Mouse (Mus musculus): Measurements from ENCODE around the gene Zfp629.
"Not testable (repeated sequence)": the region's sequence is repeated elsewhere in the genome, so short reads cannot be mapped to it uniquely, and the experiment has no call there.

The Zfp629 gene

DNA sequence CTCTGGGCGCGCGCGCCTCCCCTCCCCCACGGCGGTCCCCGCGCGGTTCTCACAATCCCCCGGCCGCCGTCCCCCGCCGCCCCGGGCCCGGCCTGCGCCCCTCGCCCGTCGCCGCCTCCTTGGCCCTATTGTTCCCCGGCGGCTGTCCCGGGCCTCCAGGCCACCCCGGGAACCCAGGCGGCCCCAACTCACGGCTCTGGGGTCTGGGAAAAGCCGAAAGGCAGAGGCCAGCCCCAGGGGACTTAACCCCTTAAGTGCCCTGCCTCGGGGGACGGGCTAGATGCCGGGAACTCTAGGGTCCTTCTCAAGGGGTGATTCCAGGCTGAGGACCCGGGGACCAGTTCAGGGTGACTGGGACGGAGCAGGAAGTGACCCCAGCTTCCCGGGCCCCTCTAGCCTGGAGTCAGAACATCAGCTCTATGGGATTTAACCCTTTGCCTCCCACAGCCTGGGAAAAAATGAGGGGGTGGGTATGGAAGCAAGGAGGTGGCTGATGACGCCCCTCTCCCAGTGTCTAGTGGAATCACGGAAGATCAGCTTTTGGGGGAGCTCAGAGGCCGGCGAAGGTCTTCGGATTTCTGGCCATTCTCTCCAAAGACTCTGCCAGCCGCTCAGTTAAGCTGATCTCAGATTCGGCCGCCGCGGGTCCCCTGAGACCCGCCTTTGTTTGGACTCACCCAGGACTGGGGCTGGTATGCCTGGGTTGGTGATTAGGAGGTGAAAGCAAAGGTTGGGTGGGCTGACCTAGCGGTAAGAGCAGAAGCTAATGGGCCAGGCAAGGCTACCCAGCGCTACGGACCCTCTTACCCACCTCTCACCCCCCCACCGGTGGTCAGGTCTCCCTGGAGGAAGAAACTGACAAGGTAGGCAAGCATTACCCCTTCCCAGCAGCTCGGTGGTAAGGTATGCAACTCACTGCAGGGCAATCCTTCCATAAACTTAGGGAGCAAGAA lies at the start of gene Zfp629:
TSS of gene Zfp629 (minus strand) at position 907 of the 953 bp plus-strand sequence.
- DNase-seq = peak; percentile 89 to 90

DNA sequence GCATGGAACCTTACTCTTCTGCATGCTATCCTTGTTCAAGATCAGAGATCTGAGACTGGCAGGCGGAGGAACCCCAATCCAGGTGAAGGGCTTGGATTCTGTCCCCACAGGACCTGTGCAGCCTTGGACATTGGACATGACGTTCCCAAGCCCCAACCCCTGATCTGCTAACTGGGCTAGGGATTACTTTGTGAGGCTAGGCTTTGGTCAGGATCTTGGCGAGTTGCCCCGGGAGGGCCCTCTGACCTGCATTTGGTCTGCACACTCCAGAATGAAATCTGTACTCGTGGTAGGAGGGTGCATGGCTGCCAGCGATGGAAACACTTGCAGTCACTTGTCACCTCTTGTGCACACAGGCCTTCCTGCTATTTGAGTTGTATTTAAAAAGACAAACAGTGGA lies 47.3 kb upstream of the Zfp629 start:
- no peak for DNase-seq

DNA sequence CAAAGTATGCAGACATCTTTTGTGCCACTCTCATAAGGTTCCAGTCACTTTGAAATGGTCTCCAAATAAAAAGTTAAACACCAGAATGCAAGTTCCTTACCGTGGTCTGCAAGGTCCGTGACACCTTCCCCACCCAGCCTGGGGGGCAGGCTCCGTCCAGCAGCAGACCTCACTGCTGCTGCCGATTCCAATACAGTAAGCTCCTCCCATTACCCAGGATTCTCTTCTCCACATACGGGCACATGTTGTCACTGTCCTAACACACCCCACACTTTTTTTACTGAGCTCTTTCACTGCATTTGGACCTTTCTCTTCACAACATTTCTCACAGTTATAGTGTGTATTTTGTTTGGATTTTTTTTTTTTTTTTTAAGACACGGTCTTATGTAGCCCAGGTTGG lies 46.2 kb upstream of the Zfp629 start:
- DNase-seq = no peak

DNA sequence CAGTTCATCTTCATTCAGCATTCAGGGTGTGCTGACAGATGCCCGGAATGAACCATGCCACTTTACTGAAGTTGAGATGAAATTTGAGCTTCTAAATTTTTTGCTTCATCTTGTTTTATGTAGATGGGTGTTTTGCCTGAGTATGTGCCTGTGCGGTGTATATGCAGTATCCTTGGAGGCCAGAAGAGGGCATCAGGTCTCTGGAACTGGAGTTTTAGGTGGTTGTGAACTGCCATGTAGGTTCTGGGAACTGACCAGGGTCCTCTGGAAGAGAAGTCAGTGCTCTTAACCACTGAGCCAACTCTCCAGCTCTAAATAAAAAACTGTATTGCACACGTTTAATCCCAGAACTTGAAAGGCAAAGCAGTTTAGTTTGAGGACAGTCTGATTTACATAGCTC lies 45.3 kb upstream of the Zfp629 start:
- DNase-seq = no peak

DNA sequence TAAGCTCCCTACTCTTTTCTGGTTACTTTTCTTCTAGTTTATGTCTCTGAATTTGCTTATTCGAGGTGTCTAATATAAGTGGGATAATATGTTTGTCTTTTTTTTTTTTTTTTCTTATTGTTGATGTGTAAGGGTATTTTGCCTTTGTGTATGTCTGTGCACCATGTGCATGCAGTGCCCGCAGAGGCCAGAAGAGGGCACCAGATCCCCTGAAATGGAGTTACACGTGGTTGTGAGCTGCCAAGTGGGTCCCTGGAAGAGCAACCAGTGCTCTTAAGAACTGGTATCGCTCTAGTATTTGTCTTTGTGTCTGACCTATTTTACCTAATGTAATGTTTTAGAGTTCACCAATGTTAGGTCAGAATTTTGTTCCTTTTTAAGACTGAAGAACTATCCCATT lies 41.3 kb upstream of the Zfp629 start:
- peak; percentile 77 to 89 for DNase-seq

DNA sequence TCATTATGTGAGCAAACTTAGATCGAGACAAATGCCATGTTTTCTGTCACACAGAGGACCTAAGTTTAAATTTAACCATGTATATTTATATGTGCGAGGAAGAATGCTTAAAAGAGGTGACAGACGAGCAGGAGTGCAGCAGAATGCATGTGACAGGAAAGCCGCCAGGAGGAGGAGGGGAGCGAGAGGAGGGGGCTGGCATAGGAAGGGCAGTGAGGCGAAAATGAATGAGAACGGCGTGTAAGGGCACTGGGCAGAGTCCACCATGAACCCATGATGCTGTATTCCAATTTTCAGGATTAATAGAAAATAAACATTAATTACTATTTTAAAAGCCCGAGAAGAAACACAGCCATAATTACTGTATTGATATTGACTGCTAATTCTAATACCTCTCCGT lies 38.7 kb upstream of the Zfp629 start:
- DNase-seq = no peak

DNA sequence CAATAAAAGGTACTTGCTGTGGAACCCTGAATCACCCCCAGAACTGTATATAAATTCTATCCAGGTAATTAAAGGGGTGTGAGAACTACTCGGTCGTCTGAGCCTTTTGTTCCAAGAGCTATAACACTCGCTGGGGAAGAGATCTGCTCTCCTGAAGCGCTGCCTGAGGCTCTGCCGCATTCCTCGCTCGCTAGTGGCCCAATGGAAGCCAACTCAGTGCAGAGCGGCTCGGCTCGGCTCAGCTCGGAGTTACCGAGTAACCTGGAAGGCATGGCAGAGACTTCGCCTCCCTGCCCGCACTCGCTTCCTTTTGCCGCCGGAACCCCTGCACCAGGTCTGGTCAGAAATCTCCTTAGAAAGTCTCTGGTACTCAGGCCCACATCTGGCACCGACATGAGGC lies 36.5 kb upstream of the Zfp629 start:
- DNase-seq = no peak

DNA sequence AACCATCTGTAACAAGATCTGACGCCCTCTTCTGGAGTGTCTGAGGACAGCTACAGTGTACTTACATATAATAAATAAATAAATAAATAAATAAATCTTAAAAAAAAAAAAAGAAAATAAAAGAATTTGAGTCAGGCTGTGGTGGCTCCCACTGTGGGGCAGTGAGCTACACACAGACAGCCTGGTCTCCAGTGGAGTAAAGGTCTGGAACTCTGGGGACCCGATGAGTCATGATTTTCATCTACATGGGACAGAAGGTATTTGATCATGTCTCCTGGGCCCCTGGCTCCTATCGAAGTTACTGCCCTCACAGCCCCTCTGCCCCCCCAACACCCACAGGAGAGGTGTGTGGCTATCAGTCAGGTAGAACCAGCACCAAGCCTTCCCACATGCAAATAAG lies 36.0 kb upstream of the Zfp629 start:
- DNase-seq = no peak

DNA sequence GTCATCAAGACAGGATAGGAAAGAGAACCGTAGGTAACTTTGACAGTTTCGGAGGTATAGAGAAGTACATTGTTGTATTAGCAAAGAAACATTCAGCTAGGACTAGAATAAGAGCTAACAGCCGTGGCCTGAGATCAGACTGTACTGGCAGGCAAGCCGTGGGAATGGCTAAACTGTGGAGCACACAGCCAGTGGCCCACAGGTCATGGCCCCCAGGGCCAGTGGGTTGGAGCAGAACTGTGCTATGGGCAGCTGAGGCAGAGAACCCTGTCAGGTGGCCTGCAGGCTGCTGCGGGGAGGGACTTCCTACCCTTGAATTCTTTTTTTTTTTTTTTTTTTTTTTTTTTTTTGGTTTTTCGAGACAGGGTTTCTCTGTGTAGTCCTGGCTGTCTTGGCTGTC lies 33.6 kb upstream of the Zfp629 start:
- DNase-seq = no peak

DNA sequence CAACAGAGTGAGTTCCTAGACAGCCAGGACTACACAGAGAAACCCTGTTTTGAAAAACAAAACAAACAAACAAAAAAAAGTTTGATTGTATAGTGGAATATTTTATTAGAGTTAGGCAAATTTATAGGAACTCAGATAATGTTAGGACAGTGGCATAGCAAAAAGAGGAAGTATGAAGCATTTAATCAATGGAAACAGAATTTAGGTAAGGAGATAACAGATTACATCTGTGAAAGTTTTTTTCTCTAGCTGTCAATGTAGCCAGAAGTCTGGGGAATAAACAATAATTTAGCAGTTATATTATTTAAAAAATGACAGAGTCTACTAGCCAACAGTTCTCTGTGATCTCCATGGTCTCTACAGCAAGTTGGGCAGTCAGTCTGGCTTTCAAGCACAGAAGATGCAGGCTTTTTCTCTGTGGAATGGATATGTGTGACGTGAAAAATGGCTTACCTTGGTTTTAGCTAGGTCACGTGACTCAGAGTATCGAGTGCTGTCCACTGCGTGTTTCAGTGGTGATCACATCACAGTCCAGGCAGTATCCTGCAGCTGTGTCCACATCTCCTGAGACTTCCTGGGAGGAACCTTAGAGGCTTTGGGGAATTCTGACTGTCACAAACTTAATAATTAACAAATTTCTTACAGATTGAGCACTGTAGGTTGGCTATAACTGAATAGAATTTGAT lies 33.1 kb upstream of the Zfp629 start:
- DNase-seq = no peak

DNA sequence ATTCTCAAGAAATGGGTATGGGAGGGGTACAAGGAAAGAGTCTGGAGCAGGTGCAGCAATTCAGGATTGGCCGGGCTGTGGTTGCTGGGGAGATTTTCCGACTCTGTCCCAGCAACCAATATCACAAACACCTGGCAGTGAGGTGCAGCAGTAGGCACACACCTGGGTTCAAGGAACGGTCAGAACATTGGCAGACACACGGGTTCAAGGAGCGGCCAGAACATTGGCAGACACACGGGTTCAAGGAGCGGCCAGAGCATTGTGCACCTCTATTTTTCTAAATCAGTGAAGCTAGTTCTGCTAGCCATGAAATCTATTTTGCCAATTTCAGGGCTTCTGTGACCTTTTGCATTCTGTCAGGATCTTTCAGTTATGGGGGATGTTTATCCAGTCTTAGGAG lies 32.0 kb upstream of the Zfp629 start:
- DNase-seq = not testable (repeated sequence)

DNA sequence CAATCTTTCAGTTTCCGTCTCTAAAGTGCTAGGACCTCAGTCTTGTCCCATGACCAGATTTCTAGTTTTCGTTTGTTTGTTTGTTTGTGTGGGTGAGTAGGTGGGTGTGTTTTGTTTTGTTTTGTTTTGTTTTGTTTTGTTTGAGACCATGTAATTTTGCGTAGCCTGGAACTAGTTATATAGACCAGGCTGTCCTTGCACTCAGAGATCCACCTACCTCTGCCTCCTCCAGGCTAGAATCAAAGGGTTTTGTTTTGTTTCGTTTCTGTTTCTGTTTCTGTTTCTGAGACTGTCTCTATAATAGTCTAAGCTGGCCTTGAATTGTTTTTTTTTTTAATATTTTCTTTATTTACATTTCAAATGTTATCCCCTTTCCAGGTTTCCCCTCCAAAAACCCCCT lies 30.8 kb upstream of the Zfp629 start:
- no peak for DNase-seq

DNA sequence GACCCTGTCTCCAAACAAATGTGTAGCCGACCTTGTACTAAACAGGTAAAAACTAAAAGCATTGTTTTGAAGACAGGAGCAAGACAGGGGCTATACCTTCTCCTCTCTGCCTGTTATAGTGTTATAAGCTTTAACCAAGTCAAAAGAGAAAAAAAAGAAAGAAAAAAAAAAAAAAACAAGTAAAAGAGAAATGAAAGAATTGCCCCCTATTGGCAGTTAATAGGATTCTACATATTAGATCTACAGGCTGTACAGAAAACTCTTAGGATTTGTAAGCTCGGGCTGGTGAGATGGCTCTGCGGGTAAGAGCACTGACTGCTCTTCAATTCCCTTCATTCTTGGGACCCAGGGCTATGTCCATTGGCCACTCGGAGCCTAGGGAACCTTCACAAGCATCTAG lies 26.7 kb upstream of the Zfp629 start:
- DNase-seq = no peak

DNA sequence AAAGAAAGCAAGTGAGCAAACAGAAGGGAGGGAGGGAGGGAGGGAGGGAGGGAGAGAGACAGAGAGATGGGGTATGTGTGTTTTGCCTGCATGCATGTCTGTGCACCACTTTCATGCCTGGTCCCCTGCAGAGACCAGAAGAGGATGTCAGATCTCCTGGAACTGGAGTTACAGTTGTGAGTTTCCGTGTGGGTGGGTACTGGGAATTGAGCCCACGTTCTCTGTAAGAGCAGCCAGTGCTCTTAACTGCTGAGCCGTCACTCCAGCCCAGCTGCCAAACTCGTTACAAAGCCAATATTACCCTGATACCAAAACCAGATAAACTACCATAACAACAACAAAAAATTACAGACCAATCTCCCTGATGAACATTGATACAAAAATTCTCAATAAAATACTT lies 25.7 kb upstream of the Zfp629 start:
- DNase-seq = no peak

DNA sequence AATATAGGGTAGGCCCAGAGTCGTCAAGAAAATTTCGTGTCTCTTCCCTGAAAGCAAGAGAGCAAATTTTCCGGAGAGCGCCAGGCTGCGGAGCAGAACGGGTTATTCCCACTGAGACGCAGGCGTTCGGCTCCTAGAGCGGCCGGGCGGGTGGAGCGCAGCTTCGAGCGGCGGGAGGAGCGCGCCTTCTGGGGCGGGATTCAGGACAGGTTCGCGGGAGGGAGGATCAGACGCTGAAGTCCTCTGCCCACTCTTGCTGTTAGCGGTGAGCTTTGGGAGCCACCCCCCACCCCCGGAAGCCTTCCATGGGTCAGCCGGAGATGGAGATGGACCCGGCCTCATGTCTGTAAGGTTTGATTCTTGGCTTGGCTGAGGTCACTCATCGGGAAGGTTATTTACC lies 21.4 kb upstream of the Zfp629 start:
- peak; percentile 87 to 89 for DNase-seq

DNA sequence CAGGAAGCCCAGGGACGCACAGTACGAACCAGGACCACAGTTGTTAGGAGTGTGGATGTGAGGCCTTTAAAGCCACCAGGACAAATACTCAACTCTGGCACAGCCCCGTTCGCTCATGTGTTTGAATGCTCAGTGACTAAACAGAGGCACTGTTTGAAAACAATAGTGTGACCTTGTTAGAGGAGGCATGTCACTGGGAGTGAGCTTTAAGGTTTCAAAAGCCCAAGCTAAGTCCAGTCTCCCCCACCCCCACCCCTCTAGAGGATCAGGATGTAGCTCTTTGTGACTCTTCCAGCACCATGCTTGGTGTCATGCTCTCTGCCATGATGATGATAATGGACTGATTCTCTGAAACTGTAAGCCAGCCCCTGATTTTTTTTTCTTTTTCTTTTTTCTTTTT lies 15.8 kb upstream of the Zfp629 start:
- DNase-seq = no peak

DNA sequence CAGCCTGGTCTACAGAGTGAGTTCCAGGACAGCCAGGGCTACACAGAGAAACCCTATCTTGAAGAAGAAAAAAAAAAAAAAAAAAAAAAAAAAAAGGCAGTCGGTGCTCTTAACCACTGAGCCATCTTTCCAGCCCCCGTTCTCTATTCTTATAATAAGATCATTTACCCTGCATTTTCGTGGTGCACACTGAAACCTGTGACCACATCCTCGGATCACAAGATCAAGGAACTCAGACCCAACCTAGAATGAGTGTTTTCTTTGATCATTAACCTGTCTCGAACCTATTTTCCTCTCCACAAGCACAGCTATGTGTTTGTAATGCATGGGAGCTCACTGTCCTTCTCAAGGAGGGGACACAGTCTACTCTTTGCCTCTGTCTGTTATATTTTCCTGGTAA lies 13.0 kb upstream of the Zfp629 start:
- no peak for DNase-seq

DNA sequence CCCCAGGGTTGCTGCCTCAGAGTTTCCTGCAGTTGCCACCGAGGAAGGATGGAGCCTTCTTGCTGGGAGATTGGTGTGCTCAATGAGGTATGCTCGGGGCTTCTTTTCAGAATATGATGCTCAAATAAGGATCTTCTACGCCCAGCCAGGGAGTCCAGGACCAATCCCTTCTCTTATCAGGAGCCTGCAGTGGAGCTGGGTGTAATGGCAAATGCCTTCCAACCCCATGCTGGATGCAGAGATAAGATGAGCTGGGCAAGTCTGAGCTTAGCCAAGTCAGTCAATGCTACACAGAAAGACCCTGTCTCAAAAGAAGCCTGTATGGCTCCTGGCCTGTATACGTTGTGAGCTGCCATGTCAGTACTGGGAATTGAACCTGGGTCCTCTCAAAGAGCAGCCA lies 10.9 kb upstream of the Zfp629 start:
- no peak for DNase-seq

DNA sequence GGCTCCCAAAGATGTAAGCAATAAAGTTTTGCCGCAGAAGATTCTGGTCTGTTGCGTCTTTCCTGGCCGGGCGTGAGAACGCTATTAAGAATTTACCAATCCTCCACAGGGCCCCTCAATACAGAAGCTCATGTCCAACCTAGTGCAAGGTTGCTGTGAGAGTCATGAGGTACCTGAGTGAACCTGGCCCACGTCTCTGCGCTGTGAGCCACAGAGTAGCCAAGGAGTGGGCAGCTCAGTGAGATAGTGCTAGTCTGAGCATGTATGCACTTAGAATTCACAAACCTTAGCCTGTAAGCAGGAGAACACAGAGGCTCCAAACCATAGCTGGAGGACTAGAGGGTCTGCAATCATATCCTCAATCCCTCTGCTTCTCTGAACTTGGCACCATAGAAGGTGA lies 10.4 kb upstream of the Zfp629 start:
- DNase-seq = no peak

DNA sequence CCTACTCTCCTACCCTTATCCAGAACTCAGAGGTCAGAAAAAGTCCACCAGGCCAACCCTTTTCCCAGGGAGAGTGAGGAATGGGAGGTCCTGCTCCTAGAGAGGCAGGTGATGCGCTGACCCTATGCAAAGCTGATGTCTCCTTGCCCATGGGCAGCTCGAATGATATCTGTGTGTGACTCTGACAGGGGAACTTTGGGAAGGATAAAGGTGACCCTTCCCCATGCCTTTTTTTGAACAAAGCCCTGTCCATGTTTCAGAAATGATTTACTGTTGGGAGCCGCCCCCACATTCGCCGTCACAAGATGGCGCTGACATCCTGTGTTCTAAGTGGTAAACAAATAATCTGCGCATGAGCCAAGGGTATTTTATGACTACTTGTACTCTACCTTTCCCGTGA lies 2.8 kb upstream of the Zfp629 start:
- not testable (repeated sequence) for DNase-seq

DNA sequence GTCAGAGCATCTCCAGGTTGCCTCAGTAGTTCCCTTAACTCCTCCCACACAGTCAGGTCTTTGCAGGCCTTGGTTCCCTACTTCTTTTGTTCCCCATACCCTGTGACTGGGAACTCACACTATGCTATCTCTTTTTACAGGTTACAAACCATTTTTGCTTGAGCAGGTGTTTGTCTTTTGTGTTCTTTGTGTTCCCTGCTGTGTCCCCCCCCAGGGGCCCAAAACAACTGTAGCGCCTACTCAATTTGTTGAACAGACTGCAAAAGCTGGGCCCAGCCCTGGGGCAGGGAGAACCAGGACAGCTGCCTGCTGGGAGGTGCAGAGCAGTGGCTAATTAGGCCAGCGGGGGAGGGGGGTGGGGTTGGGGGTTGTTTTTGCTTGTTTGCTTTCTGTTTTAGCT lies 2.4 kb upstream of the Zfp629 start:
- no peak for DNase-seq

DNA sequence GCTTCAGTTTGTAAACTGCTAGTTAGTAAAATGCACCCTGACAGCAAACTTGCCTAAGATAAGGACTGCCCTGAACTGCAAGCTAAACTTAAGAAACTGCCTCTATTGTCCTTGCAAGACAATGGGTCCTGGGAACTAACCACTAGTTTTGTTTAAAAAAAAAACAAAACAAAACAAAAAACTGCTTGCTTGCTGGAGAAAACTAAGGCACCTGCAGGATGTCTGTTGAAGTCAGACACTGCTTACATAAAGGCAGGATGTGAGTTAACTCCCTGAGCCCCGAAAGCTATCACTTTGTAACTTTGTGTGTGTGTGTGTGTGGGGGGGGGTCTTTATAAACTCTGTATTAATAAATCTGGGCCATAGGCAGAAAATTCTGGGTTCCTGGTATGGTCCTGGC lies 1.3 kb upstream of the Zfp629 start:
- DNase-seq = no peak

DNA sequence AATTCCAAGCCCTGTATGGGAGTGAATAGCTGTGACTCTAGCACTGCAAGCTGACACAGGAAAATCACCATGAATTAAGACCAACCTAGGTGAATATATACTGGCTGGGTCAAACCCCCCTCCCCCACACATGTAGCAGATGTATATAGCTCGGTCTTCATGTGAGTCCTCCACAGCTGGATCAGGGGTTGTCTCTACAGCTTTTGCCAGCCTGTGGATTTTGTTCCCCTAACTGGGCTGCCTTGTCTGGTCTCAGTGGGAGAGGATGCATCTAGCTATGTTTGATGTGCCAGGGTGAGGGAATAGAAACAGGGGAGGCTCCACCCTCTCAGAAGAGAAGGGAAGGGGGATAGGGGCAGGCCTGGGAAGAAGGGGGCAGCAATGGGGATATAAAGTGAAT lies 739 bp upstream of the Zfp629 start:
- DNase-seq = no peak

DNA sequence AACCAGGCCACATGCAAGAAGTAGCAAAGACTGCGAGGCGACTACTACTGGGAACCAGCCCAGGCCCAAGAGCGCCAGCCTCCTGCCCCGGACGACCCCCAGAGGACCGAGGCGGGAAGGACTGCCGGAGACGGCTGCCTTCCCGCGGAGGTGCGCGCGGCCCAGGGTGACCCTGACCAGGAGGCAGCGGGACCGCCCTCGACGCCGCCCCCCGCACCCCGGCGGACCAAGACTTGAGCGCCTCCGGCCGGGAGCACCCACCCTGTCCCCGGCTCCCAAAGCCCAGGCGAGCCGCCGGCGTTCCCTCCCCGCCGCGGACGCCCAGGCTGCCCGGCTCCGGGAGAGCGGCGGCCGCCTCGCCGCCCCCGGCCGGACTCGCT lies 1.1 kb downstream of the Zfp629 start:
- peak; percentile 43 to 47 for DNase-seq

Measured in cerebellum, postnatal 14 days (tissue).